Mouse (Mus musculus): Measurements from ENCODE around the gene Gm38100.

Gene Gm38100

GRCm38 (mm10) chr1:175920029-175920428 lies at the start of gene Gm38100:
Gm38100 (plus strand) TSS chr1:175920329.
- DNase-seq (ENCODE audit: low spot score) = no peak

- no peak for DNase-seq (ENCODE audit: low spot score)
These were observed 49.4 kb upstream of the Gm38100 start for GRCm38 (mm10) chr1:175870716-175871115.

DNA sequence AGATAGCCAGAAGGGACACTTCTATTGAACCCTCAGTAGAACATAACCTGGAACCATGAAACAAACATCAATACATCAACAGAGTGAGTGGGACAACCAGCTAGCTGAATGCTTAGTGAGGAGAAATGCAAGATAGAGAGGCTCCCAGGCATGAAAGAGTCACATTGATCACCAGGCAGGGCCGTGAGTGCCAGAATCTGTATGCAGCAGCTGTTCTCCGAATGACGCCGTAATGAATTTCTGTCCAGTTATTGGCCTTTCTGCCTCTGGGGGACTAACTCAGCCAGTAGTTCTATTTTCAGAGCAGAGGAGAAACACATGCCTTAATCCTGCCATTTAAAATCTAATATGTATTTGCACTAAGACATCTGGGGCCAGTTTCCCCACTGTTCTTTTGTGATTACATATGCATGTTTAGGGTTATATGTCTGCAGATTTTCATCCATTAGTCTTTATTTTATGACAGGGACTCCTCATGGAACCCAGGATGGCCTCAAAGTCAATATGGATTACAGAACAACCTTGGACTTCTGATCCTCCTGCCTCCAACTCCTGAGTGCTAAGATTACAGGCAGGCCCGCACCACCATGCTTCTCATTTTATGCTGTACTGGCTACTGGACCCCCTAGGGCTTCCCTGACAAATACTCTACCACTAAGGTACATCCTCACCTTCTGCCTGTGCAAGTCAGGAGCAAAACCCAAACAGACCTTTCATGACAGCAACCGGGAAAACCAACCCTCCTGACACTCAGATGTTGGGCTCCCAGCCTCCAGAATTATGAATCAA lies 47.9 kb upstream of the Gm38100 start:
- no peak for DNase-seq (ENCODE audit: low spot score)

- DNase-seq (ENCODE audit: low spot score) = peak; percentile 87
These were observed 39.5 kb upstream of the Gm38100 start, which contains the start of gene Exo1 for GRCm38 (mm10) chr1:175880453-175881296. Exo1 (plus strand) TSS chr1:175880581.

DNA sequence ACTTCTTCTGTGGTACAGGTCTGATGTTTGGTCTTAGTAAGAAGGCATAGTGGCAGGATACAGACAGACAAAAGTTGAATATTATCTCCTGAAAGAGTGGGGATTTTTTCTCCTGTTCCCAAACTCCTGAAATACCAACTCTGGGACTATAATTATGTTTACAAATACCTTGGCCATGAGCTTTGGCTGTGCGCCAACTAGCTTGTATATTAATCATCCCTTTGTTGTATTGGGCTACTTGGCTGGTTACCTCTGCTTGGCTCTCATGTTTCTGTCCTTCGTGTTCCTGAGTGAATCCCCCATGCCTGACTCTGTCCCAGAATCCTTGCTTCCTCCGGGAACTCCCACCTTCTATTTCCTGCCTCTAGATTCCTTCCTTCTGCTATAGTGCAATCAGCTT lies 36.7 kb upstream of the Gm38100 start:
- peak; percentile 22 for DNase-seq (ENCODE audit: low spot score)

DNA sequence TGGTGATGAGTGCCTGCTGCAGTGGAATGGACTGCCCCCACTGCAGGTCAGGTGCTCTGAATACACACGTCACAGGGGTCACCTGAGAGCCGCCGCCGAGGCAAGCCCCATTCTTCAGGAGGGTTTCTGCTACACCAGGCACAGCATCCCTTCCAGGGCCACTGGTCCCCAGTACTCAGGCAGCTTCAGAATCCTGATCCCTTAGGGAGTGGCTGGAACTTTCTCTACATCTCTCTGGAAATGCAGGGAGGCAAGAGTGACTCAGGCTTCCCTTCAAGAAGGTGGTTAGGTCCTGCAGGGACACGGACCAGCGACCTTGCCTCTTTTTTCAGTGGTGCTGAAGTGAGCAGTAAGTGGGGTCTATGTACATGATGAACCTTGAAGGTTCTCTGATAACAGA lies 26.9 kb upstream of the Gm38100 start:
- DNase-seq (ENCODE audit: low spot score) = no peak

- DNase-seq (ENCODE audit: low spot score) = no peak
These were observed 26.4 kb upstream of the Gm38100 start for GRCm38 (mm10) chr1:175893726-175894125.

GRCm38 (mm10) chr1:175911207-175911606 lies 8.9 kb upstream of the Gm38100 start:
- DNase-seq (ENCODE audit: low spot score) = no peak

DNA sequence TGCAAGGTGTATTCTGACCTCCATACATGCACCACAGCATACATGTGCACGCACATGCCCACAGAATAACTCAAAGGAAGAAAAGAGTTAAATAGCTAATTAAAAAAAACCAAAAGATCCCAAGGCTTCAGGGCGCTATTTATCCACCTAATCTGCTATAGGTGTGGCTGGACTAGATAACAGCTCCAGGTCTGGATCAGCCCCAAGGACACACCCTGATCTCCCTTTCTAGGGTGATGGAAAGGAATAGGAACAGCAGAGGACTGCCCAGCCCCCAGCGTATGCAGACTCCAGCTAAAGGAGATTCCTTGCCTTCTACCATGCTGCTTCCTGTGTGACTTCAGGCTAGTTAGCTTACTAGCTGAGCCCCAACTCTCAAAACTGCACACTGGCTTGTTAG lies 8.1 kb upstream of the Gm38100 start:
- no peak for DNase-seq (ENCODE audit: low spot score)

- no peak for DNase-seq (ENCODE audit: low spot score)
These were observed 6.3 kb upstream of the Gm38100 start for GRCm38 (mm10) chr1:175913728-175914303.

- DNase-seq (ENCODE audit: low spot score) = no peak
These were observed 962 bp downstream of the Gm38100 start for GRCm38 (mm10) chr1:175921091-175921490.

DNA sequence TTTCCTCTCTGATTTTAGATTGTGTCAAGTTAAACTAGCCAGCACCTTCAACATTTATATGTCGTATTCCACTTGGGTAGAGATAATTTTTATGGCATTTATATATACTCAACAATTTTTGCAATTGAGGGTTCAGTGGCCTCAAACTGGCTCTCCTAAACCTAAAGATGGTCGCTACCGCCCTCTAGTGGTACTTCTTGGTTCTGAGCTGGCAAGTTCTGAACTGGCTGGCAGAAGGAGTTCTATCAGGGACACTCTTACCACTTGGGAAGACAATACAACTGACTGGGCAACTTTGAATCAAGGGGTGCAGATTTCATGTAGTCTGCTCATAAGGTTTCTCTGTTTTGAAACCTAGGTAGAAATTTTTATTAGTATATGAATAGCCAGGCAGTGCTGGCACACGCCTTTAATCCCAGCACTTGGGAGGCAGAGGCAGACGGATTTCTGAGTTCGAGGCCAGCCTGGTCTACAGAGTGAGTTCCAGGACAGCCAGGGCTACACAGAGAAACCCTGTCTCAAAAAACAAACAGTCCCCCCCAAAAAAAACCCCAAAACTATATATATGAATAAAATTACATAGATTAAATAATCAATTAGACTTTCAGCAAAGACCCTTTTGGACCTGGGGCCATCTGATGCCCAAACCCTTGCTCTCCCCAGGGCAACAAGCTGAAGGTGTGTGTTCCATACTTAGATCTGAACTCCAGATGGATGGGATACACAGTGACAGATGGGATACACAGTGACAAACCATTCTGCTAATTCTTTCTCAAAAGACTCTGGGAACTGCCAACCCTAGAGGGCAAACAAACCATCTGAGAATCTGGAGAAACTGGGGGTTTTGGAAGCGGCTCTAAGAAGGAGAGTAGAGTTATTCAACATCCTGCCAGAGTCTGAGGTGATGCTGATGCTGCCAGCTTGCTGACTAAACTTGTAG lies 4.0 kb downstream of the Gm38100 start:
- peak; percentile 47 for DNase-seq (ENCODE audit: low spot score)

DNA sequence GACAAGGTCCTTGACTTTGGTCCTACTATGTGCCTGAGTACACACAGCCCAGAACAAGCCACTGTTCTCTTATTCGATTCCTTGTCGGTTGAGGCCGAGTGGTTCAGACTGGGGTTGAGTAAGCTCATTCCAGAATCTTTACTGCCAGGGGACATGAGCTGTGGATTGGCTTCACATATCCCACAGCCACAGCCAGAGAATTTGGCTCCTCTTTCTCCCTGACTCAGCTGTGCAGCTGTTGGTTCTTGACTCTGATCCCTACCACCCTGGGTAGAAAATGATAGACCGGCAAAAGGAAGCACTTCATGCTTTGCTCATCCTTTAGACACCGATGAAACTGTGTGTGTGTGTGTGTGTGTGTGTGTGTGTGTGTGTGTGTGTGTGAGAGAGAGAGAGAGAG lies 11.3 kb downstream of the Gm38100 start:
- no peak for DNase-seq (ENCODE audit: low spot score)

GRCm38 (mm10) chr1:175936282-175936737 lies 16.2 kb downstream of the Gm38100 start:
- peak; percentile 37 for DNase-seq (ENCODE audit: low spot score)

GRCm38 (mm10) chr1:175938731-175939130 lies 18.6 kb downstream of the Gm38100 start:
- DNase-seq (ENCODE audit: low spot score) = no peak

DNA sequence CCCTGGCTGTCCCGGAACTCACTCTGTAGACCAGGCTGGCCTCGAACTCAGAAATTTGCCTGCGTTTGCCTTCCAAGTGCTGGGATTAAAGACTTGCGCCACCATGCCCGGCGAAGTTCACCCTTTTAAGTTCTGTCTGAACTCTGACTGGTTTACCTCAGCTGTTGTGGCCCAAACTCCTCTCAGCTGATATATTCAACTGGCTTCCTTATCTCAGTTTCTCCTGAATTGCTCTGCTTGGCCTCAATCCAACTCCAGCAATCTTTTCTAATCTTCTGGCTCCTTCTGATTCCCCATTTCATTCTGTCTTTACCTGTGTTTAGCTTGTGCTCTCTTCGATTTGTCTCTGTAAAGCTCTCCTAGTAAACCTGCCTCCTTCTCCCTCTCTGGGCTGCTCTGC lies 23.0 kb downstream of the Gm38100 start:
- DNase-seq (ENCODE audit: low spot score) = no peak

GRCm38 (mm10) chr1:175946718-175947315 lies 26.7 kb downstream of the Gm38100 start:
- DNase-seq (ENCODE audit: low spot score) = no peak

GRCm38 (mm10) chr1:175950421-175950820 lies 30.3 kb downstream of the Gm38100 start:
- DNase-seq (ENCODE audit: low spot score) = no peak

DNA sequence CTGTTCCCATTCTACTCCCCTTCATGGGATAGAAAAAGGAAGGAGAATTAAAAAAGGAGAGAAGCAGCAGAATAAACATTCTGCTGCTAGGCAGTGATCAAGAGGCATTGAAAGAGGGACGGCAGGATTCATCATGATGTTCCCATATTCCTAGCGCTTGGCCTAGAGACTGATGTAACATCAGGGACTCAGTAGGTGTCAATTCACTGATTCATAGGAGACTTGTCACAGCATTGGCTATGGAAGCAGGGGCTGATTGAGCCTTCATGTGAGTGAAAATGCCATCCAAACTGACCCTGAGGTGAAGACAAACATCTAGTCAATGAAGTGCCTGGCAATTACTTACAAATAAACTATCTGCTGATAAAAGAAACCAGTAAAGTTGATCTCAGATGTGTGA lies 30.7 kb downstream of the Gm38100 start:
- no peak for DNase-seq (ENCODE audit: low spot score)

DNA sequence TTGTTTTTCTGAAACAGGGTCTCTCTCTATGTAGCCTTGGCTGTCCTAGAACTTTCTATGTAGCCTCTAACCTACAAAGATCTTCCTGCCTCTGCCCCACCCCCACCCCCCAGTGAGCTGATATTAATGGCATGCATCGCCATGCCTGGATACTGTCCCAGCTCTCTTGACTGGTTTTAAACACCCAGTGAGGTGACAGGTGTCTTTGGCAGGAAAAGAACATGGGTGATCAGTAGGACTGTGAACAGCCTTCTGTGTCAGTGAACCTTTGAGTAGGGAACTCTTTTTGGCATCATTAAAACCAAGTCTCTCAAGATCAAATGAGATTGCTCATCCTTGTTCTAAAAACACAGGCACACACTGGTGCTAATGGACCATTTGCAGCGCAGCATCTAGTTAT lies 41.7 kb downstream of the Gm38100 start:
- DNase-seq (ENCODE audit: low spot score) = no peak

All from testis, postnatal 14 days (tissue).